Mouse (Mus musculus): ENCODE measurements around the gene Vapb.

- TF ChIP-seq POLR2A (IDR thresholded peaks at IDR 0.05; ENCODE audit: control insufficient read depth, low read depth, low read length) (no peak), CTCF (IDR thresholded peaks at IDR 0.05; ENCODE audit: control insufficient read depth, insufficient read depth, insufficient replicate concordance, low read depth, low read length) (no peak)
Observed at GRCm38 (mm10) chr2:173794531-173795510, 57.5 kb downstream of the Vapb start.

Data from testis, adult 2 months (tissue).